Mouse (Mus musculus) adrenal gland, adult (tissue): ENCODE data around the gene Gmpr2.

Experiments used
- DNase-seq, 2 experiments: peaks; one replicate each; pipeline ENCODE4 v3.0.0; 2022 to 2023; ENCODE audit warnings: low spot score in 1 of 2; ENCODE audit not compliant: inconsistent age in 2 of 2

The Gmpr2 gene

GRCm38 (mm10) chr14:55671833-55672740, at the start of gene Gmpr2, which contains the start of gene Nedd8:
Gene Gmpr2, plus strand, starts transcription at chr14:55671941.
Gene Nedd8, minus strand, starts transcription at chr14:55672124.
- peak; percentile 93 to 99 for DNase-seq

DNA sequence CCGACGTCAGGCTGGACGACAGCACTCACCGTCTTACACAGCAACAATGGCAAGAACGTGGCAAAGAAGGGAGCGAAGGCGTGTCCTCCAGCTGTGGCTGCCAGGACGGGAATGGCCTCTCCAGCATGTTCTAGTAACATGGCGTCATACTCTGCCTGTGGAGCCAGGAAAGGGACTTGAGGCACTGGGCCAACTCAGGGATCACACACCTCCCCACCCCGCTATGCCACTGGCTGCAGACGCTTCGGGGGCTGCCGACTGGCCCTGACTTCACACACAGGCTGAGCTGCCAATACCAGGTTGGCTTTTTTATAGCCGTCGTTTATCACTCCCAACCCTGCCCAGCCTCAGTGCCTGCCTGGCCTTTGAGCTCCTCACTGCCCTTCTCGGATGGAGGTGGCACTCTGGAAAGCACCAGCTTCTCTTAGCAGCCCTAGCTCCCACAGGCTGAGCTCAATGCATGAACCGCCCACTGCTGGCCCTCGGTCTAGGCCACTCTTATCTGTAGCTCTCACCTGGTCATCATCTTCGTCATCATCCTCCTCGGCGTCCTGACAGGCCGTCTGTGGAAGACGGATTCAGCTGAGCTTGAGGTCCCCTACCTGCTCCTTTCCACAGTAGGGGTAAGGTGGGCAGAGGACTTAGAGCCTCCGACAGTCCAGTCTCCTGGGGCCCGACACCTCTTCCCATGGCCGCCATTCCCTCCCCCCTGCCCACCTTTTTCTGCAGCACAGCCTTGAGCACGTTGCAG, 43.5 kb upstream of the Gmpr2 start:
- no peak for DNase-seq

DNA sequence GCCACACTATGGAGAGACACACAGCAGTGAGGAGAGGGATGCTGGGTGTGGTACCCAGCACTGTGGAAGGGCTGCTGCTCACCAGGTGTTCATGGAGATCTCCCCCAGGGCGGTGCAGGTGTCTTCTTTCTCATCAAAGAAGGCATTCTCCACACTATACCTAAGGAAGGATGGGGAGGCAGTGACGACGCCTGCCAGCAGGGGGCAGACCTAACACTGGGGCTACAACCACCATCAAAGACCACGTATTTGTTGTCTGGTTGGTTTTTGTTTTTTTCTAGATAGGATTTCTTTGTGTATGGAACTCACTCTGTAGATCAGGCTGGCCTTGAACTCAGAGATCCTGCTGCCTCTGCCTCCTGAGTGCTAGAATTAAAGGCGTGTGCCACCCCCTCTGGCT, 42.4 kb upstream of the Gmpr2 start:
- peak in 1 of 2 experiments; percentile 81 for DNase-seq

GRCm38 (mm10) chr14:55634874-55635522, 36.7 kb upstream of the Gmpr2 start:
- DNase-seq: no peak

GRCm38 (mm10) chr14:55635523-55636007, 36.2 kb upstream of the Gmpr2 start, which contains the start of gene Ipo4:
Gene Ipo4, minus strand, starts transcription at chr14:55635957.
- peak; percentile 91 to 96 for DNase-seq

DNA sequence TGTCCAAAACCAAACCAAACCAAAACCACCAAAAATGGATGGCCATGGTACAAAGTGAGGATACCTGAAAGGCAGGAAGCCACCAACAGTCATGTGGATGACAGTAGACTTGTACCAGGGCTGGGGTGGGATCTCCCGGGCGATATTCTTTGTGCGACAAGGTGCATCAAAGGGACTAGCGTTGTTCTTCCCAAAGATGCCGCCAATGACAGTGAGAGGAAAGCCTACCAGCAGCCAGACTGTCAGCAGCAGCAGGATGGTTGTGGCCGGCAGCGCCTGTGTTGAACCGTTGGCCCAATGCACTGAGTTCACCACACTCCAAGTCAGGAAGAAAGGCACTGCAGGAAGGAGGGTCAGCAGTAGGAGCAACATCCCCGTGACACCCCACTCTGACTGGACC, 33.9 kb upstream of the Gmpr2 start, which contains the start of gene Gm49378:
Gene Gm49378 (minus strand): TSS at position 101 of the 400 bp plus-strand sequence.
- DNase-seq: no peak

- no peak for DNase-seq
Observed at GRCm38 (mm10) chr14:55640816-55641215, 30.9 kb upstream of the Gmpr2 start.

GRCm38 (mm10) chr14:55641291-55641690, 30.4 kb upstream of the Gmpr2 start:
- DNase-seq: no peak

GRCm38 (mm10) chr14:55642679-55643059, 29.1 kb upstream of the Gmpr2 start:
- DNase-seq: no peak

- peak; percentile 92 to 98 for DNase-seq
Observed at GRCm38 (mm10) chr14:55643060-55643907, 28.5 kb upstream of the Gmpr2 start, which contains the start of gene Tm9sf1. Gene Tm9sf1, minus strand, starts transcription at chr14:55643806.

DNA sequence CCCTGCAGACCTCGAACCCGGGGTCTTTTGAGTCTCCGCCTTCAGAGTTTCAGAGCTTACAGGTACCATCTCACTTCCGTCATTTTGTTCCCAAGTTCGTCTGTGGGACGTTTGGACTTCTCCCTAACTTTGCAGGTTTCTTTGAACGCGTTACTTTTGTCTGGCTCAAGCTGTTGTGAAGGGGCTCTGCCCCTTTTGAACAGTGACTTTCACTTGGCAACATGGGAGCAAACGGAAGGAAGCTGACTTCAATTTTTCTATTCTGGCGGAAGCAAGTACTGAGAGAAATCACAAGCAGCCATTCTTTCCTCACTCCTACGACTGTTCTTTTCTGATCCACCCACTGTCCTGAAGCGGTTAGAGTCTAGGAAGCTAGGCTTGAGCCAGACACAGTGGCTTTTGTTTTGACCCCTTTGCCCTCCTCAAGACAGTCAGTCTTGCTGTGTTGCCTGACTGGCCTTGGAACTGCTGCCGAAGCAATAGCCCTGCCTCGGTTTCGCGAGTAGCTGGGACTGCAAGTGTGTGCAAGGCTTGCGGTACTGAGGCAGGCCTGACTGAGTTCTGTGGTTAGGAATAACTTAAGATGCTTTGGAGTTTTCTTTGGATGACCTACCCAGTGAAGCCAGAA, 27.4 kb upstream of the Gmpr2 start:
- peak in 1 of 2 experiments; percentile 69 for DNase-seq

DNA sequence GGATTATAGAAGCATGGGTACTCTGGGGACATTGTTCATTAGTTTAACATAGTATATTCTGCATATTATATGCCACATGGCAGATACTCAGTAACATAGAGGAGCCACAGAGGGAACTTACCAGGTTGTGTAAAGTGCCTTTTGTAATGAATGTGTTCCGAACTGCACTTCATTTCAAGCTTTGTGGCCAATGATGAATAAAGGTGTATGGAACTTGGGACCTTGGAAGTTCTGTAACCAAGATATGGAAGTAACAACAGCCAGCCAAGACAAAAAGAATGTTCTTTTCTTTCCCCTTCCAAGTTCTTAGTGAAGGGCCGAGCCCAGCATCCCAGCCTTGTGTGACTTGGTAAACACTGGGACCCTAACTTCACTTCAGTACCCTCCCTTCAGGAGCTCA, 21.9 kb upstream of the Gmpr2 start, which contains the start of gene Tssk4:
Gene Tssk4 (plus strand): TSS at position 301 of the 400 bp plus-strand sequence.
- DNase-seq: no peak

DNA sequence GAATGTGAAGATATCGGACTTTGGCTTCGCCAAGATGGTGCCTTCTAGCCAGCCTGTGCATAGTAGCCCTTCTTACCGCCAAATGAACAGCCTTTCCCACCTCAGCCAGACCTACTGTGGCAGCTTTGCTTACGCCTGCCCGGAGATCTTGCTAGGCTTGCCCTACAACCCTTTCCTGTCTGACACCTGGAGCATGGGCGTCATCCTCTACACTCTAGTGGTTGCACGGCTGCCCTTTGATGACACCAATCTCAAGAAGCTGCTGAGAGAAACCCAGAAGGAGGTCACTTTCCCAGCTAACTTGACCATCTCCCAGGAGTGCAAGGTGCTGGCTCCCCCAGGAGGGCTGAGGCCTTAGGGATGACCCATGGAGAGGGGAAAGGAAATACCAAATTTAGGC, 20.2 kb upstream of the Gmpr2 start:
- no peak for DNase-seq

- DNase-seq: no peak
Observed at GRCm38 (mm10) chr14:55656935-55657334, 14.8 kb upstream of the Gmpr2 start.

DNA sequence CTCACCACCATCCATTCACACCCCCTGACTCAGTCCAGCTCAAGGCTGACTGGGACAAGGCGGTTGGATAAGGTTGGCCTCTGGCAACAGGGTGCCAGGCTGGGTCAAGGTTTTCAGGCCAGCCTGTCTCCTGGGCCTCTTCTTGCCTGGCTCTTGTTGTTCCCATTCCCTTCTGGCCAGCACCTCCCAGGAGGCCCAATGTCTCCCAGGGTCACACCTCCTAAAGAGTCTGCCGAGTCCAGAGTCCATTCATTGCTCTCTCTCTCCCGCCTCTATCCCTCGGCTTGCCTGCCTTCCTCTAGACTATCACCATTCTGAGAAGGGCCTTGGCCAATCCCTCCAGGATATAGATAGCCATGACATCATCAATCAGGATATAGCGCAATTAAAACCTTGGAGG, 13.7 kb upstream of the Gmpr2 start:
- peak; percentile 83 to 90 for DNase-seq

DNA sequence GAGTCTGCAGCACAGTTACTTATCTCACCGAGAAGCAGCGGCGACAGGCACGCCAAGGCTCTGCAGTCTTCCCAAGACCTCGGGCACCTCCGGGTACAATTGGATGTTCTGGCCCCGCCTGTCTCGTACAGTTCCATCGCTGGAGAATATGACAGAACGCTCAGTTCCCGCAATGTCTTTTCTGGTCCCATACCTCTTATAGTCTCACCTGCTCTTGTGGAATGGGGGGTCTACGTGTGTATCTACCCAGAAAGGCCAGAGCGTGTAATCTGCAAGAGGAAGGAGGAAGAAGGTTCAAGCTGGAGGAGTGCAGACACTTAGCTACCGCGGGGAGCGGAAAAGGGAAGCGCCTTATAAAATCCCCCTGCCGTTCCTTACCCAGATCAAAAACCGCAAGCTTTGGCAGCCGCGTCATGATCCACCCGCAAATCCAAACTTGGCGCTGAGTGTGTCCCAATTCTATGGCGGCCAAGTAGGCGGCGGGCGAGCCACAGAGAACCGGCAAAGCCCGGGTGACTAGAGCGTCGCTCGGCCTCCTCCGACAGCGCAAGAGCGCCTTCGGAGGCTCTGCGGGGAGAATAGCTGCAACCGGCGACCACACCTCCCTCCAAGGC, 11.7 kb upstream of the Gmpr2 start, which contains the start of gene Mdp1:
Gene Mdp1 (minus strand): TSS at position 549 of the 614 bp plus-strand sequence.
- peak; percentile 85 to 92 for DNase-seq

DNA sequence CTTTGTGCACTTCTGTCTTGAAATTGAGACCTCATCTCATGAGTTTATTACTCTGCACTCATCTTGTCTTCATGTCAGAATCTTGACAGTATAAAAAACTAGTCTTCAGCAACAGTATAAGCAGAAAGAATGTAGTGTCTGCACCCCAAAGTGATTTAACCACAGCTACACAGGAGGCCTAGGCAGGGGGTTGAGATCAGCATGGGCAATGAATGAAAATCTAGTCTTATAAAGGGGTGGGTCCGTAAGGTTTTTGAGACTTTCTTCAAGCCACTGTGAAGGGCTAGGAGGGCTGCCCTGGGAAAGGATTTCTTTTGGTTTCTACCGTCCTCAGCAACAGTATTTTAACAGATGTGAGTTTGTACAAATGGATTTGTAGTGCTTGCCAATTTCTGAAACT, 11.1 kb upstream of the Gmpr2 start:
- DNase-seq: no peak

GRCm38 (mm10) chr14:55671486-55671832, 282 bp upstream of the Gmpr2 start:
- DNase-seq: no peak

GRCm38 (mm10) chr14:55672741-55673060, 960 bp downstream of the Gmpr2 start:
- DNase-seq: no peak
